Mouse (Mus musculus): Measurements from ENCODE around the gene Numbl. TPM values are rescaled to one million over a fixed set of nuclear protein-coding genes. Genes with fewer than 3 reads are reported as not detected.

The Numbl gene
- polyA plus RNA-seq, 1 experiment from 2014 or later: 43.3 TPM

GRCm38 (mm10) chr7:27277191-27277590, 19.0 kb downstream of the Numbl start:
- H3K9ac ChIP-seq (replicated peaks; ENCODE audit: low read depth, low read length): no peak overlapping the region
- H3K4me3 ChIP-seq (replicated peaks; ENCODE audit: low read length): no peak overlapping the region
- H3K36me3 ChIP-seq (ENCODE audit: control insufficient read depth, insufficient read depth): peaks cover 64% of the 10 kb centered on the region
- no peak overlapping the region for H3K4me2 ChIP-seq (ENCODE audit: low read length)
- no peaks in the 10 kb centered on the region for H3K27me3 ChIP-seq (replicated peaks; ENCODE audit: control insufficient read depth, insufficient read depth, low read length)
- H3K9me3 ChIP-seq (ENCODE audit: control insufficient read depth, low read length): no peaks in the 10 kb centered on the region
- WGBS: 93% methylated on average over 3 of the region's 3 CpGs
- ATAC-seq: no peak
- H3K27ac ChIP-seq (ENCODE audit: low read length): no peak overlapping the region
- no peaks in the 10 kb centered on the region for H3K4me1 ChIP-seq (replicated peaks; ENCODE audit: control insufficient read depth, insufficient read depth, low read length)

GRCm38 (mm10) chr7:27281717-27282116, 23.5 kb downstream of the Numbl start:
- Histone ChIP-seq H3K4me3 (replicated peaks; ENCODE audit: low read length) (no peak overlapping the region), H3K4me2 (ENCODE audit: low read length) (no peak overlapping the region), H3K36me3 (ENCODE audit: control insufficient read depth, insufficient read depth) (peaks cover 39% of the 10 kb centered on the region), H3K4me1 (replicated peaks; ENCODE audit: control insufficient read depth, insufficient read depth, low read length) (no peaks in the 10 kb centered on the region), H3K9ac (replicated peaks; ENCODE audit: low read depth, low read length) (no peak overlapping the region), H3K9me3 (ENCODE audit: control insufficient read depth, low read length) (no peaks in the 10 kb centered on the region), H3K27me3 (replicated peaks; ENCODE audit: control insufficient read depth, insufficient read depth, low read length) (no peaks in the 10 kb centered on the region), H3K27ac (ENCODE audit: low read length) (no peak overlapping the region)
- 74% methylated on average over 13 of the region's 13 CpGs for WGBS
- ATAC-seq: no peak

- ATAC-seq: no peak
- Histone ChIP-seq H3K4me2 (ENCODE audit: low read length) (no peak overlapping the region), H3K27ac (ENCODE audit: low read length) (no peak overlapping the region), H3K9me3 (ENCODE audit: control insufficient read depth, low read length) (no peaks in the 10 kb centered on the region), H3K4me1 (replicated peaks; ENCODE audit: control insufficient read depth, insufficient read depth, low read length) (no peaks in the 10 kb centered on the region), H3K27me3 (replicated peaks; ENCODE audit: control insufficient read depth, insufficient read depth, low read length) (no peaks in the 10 kb centered on the region), H3K9ac (replicated peaks; ENCODE audit: low read depth, low read length) (no peak overlapping the region), H3K4me3 (replicated peaks; ENCODE audit: low read length) (no peak overlapping the region), H3K36me3 (ENCODE audit: control insufficient read depth, insufficient read depth) (peaks cover 34% of the 10 kb centered on the region)
- WGBS: 48% methylated on average over 4 of the region's 4 CpGs
Measured at GRCm38 (mm10) chr7:27282225-27282624, 24.0 kb downstream of the Numbl start.

- under 1% methylated on average over 28 of the region's 28 CpGs for WGBS
- Histone ChIP-seq H3K4me3 (replicated peaks; ENCODE audit: low read length) (no peak overlapping the region), H3K36me3 (ENCODE audit: control insufficient read depth, insufficient read depth) (peaks cover 16% of the 10 kb centered on the region; the same call in 1 of the 2 replicates), H3K9ac (replicated peaks; ENCODE audit: low read depth, low read length) (no peak overlapping the region), H3K4me2 (ENCODE audit: low read length) (peak overlapping the region; percentile 6), H3K27ac (ENCODE audit: low read length) (no peak overlapping the region), H3K4me1 (replicated peaks; ENCODE audit: control insufficient read depth, insufficient read depth, low read length) (no peaks in the 10 kb centered on the region), H3K9me3 (ENCODE audit: control insufficient read depth, low read length) (no peaks in the 10 kb centered on the region), H3K27me3 (replicated peaks; ENCODE audit: control insufficient read depth, insufficient read depth, low read length) (no peaks in the 10 kb centered on the region)
- ATAC-seq: peak; percentile 56
Measured at GRCm38 (mm10) chr7:27284865-27285697, 26.8 kb downstream of the Numbl start.

- 3% methylated on average over 8 of the region's 8 CpGs for WGBS
- Histone ChIP-seq H3K36me3 (ENCODE audit: control insufficient read depth, insufficient read depth) (peaks cover 11% of the 10 kb centered on the region; the same call in 1 of the 2 replicates), H3K4me3 (replicated peaks; ENCODE audit: low read length) (no peak overlapping the region), H3K27ac (ENCODE audit: low read length) (no peak overlapping the region), H3K9me3 (ENCODE audit: control insufficient read depth, low read length) (no peaks in the 10 kb centered on the region), H3K27me3 (replicated peaks; ENCODE audit: control insufficient read depth, insufficient read depth, low read length) (no peaks in the 10 kb centered on the region), H3K9ac (replicated peaks; ENCODE audit: low read depth, low read length) (no peak overlapping the region), H3K4me1 (replicated peaks; ENCODE audit: control insufficient read depth, insufficient read depth, low read length) (no peaks in the 10 kb centered on the region), H3K4me2 (ENCODE audit: low read length) (0 out of 2 replicates have a peak overlapping the region, but pooled peaks have one; percentile 6)
- ATAC-seq: peak; percentile 85
Measured at GRCm38 (mm10) chr7:27285698-27286066, 27.4 kb downstream of the Numbl start.

GRCm38 (mm10) chr7:27288732-27289131, 30.5 kb downstream of the Numbl start:
- no peak for ATAC-seq
- Histone ChIP-seq H3K9ac (replicated peaks; ENCODE audit: low read depth, low read length) (no peak overlapping the region), H3K4me2 (ENCODE audit: low read length) (no peak overlapping the region), H3K36me3 (ENCODE audit: control insufficient read depth, insufficient read depth) (no peaks in the 10 kb centered on the region), H3K4me3 (replicated peaks; ENCODE audit: low read length) (no peak overlapping the region), H3K9me3 (ENCODE audit: control insufficient read depth, low read length) (no peaks in the 10 kb centered on the region), H3K27me3 (replicated peaks; ENCODE audit: control insufficient read depth, insufficient read depth, low read length) (no peaks in the 10 kb centered on the region), H3K27ac (ENCODE audit: low read length) (no peak overlapping the region), H3K4me1 (replicated peaks; ENCODE audit: control insufficient read depth, insufficient read depth, low read length) (no peaks in the 10 kb centered on the region)
- WGBS: 87% methylated on average over 7 of the region's 7 CpGs

- Histone ChIP-seq H3K36me3 (ENCODE audit: control insufficient read depth, insufficient read depth) (no peaks in the 10 kb centered on the region), H3K27me3 (replicated peaks; ENCODE audit: control insufficient read depth, insufficient read depth, low read length) (no peaks in the 10 kb centered on the region), H3K4me2 (ENCODE audit: low read length) (no peak overlapping the region), H3K4me1 (replicated peaks; ENCODE audit: control insufficient read depth, insufficient read depth, low read length) (no peaks in the 10 kb centered on the region), H3K9me3 (ENCODE audit: control insufficient read depth, low read length) (no peaks in the 10 kb centered on the region), H3K27ac (ENCODE audit: low read length) (no peak overlapping the region), H3K9ac (replicated peaks; ENCODE audit: low read depth, low read length) (no peak overlapping the region), H3K4me3 (replicated peaks; ENCODE audit: low read length) (no peak overlapping the region)
- ATAC-seq: no peak
- WGBS: 80% methylated on average over 2 of the region's 2 CpGs
Measured at GRCm38 (mm10) chr7:27290555-27290954, 32.3 kb downstream of the Numbl start.

GRCm38 (mm10) chr7:27291795-27292466, 33.7 kb downstream of the Numbl start:
- no peak overlapping the region for H3K4me3 ChIP-seq (replicated peaks; ENCODE audit: low read length)
- no peak overlapping the region for H3K27ac ChIP-seq (ENCODE audit: low read length)
- no peak overlapping the region for H3K9ac ChIP-seq (replicated peaks; ENCODE audit: low read depth, low read length)
- H3K36me3 ChIP-seq (ENCODE audit: control insufficient read depth, insufficient read depth): no peaks in the 10 kb centered on the region
- no peaks in the 10 kb centered on the region for H3K4me1 ChIP-seq (replicated peaks; ENCODE audit: control insufficient read depth, insufficient read depth, low read length)
- H3K9me3 ChIP-seq (ENCODE audit: control insufficient read depth, low read length): no peaks in the 10 kb centered on the region
- 77% methylated on average over 12 of the region's 12 CpGs for WGBS
- no peak for ATAC-seq
- no peaks in the 10 kb centered on the region for H3K27me3 ChIP-seq (replicated peaks; ENCODE audit: control insufficient read depth, insufficient read depth, low read length)
- H3K4me2 ChIP-seq (ENCODE audit: low read length): no peak overlapping the region

GRCm38 (mm10) chr7:27295956-27296355, 37.7 kb downstream of the Numbl start:
- ATAC-seq: no peak
- H3K27ac ChIP-seq (ENCODE audit: low read length): no peak overlapping the region
- no peak overlapping the region for H3K4me2 ChIP-seq (ENCODE audit: low read length)
- no peak overlapping the region for H3K4me3 ChIP-seq (replicated peaks; ENCODE audit: low read length)
- no peaks in the 10 kb centered on the region for H3K4me1 ChIP-seq (replicated peaks; ENCODE audit: control insufficient read depth, insufficient read depth, low read length)
- WGBS: 84% methylated on average over 4 of the region's 4 CpGs
- no peaks in the 10 kb centered on the region for H3K27me3 ChIP-seq (replicated peaks; ENCODE audit: control insufficient read depth, insufficient read depth, low read length)
- H3K36me3 ChIP-seq (ENCODE audit: control insufficient read depth, insufficient read depth): no peaks in the 10 kb centered on the region
- no peak overlapping the region for H3K9ac ChIP-seq (replicated peaks; ENCODE audit: low read depth, low read length)
- peaks cover 2% of the 10 kb centered on the region; the same call in 1 of the 2 replicates for H3K9me3 ChIP-seq (ENCODE audit: control insufficient read depth, low read length)

All from forebrain, embryonic 16.5 days (tissue).